Mouse (Mus musculus) small intestine, adult 2 months (tissue): ENCODE results near the gene Fndc4.

Experiments
- CTCF ChIP-seq: fragments of 200-500 bp; IDR thresholded peaks from 2 replicates; pipeline ENCODE4 v1.5.1; 2012; ENCODE audit warnings: low read depth, mild to moderate bottlenecking, control low read depth, inconsistent platforms, low read length, moderate library complexity, mixed read lengths; ENCODE audit not compliant: insufficient replicate concordance, insufficient read length; ENCODE audit errors: extremely low read depth
- POLR2A ChIP-seq: fragments of 200-500 bp; IDR thresholded peaks from 2 replicates; pipeline ENCODE4 v1.6.1; 2012; ENCODE audit warnings: low read depth, mild to moderate bottlenecking, control low read depth, inconsistent platforms, low read length, moderate library complexity

- TF ChIP-seq POLR2A: no peak
- no peak for TF ChIP-seq CTCF
Measured at GRCm38 (mm10) chr5:31322776-31323175, 26.9 kb upstream of the Fndc4 start.
